Mouse (Mus musculus): ENCODE results near the gene Gm42674. TPM values are rescaled to one million over a fixed set of nuclear protein-coding genes. Genes with fewer than 3 reads are reported as not detected.

Gm42674 gene
- total and polyA plus RNA-seq, 3 experiments = not detected

- Histone ChIP-seq H3K79me2 (replicated peaks; ENCODE audit: control insufficient read depth, extremely low read depth, insufficient read depth, poor library complexity, severe bottlenecking) (no peaks in the 10 kb centered on the region), H3K4me1 (ENCODE audit: control insufficient read depth in 1 of 2, insufficient read depth in 2 of 2) (peaks cover 0 to 33% of the 10 kb centered on the region in 2 experiments; a peak in 2 of 4 replicates), H3K36me3 (replicated peaks in 1 of 2; ENCODE audit: control insufficient read depth in 1 of 2, insufficient read depth in 1 of 2, low read length in 1 of 2) (no peaks in the 10 kb centered on the region), H3K9me3 (replicated peaks; ENCODE audit: low read length) (no peaks in the 10 kb centered on the region), H3K4me2 (ENCODE audit: insufficient read depth, low read depth, poor library complexity, severe bottlenecking) (no peak overlapping the region), H3K27ac (ENCODE audit: insufficient read depth, low read depth) (no peak overlapping the region), H3K9ac (ENCODE audit: insufficient read depth, low read depth) (no peak overlapping the region), H3K4me3 (replicated peaks in 1 of 3; ENCODE audit: low read depth in 2 of 3, low read length in 2 of 3, poor library complexity in 1 of 3) (no peak overlapping the region), H3K27me3 (replicated peaks) (peaks cover 2% of the 10 kb centered on the region)
- in situ Hi-C loops (cut with MboI; ENCODE audit: low pct_ligation_motif_present, low pct_unique_long_range_greater_than_20kb, low sequenced_read_pairs) (no loop called here), dilution Hi-C loops (cut with MboI; ENCODE audit: extremely low pct_ligation_motif_present, extremely low pct_unique_long_range_greater_than_20kb, low sequenced_read_pairs) (no loop called here)
- no peak for DNase-seq (ENCODE audit: extremely low read depth)
- TF ChIP-seq HCFC1 (IDR thresholded peaks at IDR 0.05; ENCODE audit: low read depth, low read length) (no peak), MXI1 (IDR thresholded peaks at IDR 0.05; ENCODE audit: low read depth, low read length) (no peak), MAFK (IDR thresholded peaks at IDR 0.05; ENCODE audit: insufficient replicate concordance, low read length) (no peak), BHLHE40 (IDR thresholded peaks at IDR 0.05; ENCODE audit: low read depth, low read length) (no peak), USF2 (conservative IDR thresholded peaks at IDR 0.05; ENCODE audit: low read depth, low read length) (no peak), RCOR1 (conservative IDR thresholded peaks at IDR 0.05; ENCODE audit: low read depth, low read length) (no peak), KAT2A (IDR thresholded peaks at IDR 0.05; ENCODE audit: insufficient replicate concordance, low read length) (no peak), JUND (conservative IDR thresholded peaks at IDR 0.05; ENCODE audit: low read depth, low read length) (no peak), PAX5 (IDR thresholded peaks at IDR 0.05; ENCODE audit: low read length) (no peak), E2F4 (IDR thresholded peaks at IDR 0.05; ENCODE audit: insufficient replicate concordance, low read depth, low read length) (no peak), EP300 (IDR thresholded peaks at IDR 0.05; ENCODE audit: low read length) (no peak), UBTF (IDR thresholded peaks at IDR 0.05; ENCODE audit: low read depth, low read length) (no peak), CHD1 (IDR thresholded peaks at IDR 0.05; ENCODE audit: low read depth, low read length) (no peak), RAD21 (IDR thresholded peaks at IDR 0.05; ENCODE audit: low read depth, low read length) (no peak), TBP (conservative IDR thresholded peaks at IDR 0.05; ENCODE audit: low read depth, low read length) (no peak), TCF12 (IDR thresholded peaks at IDR 0.05; ENCODE audit: low read depth, low read length) (no peak), CTCF (conservative IDR thresholded peaks at IDR 0.05 in 1 of 2, IDR thresholded peaks at IDR 0.05 in 1 of 2; ENCODE audit: low read depth in 2 of 2, low read length in 2 of 2) (no peak), SMC3 (IDR thresholded peaks at IDR 0.05; ENCODE audit: low read depth, low read length) (no peak), ZMIZ1 (IDR thresholded peaks at IDR 0.05; ENCODE audit: low read depth, low read length) (no peak)
Measured at GRCm38 (mm10) chr3:90607361-90607760, 5.7 kb downstream of the Gm42674 start.

DNA sequence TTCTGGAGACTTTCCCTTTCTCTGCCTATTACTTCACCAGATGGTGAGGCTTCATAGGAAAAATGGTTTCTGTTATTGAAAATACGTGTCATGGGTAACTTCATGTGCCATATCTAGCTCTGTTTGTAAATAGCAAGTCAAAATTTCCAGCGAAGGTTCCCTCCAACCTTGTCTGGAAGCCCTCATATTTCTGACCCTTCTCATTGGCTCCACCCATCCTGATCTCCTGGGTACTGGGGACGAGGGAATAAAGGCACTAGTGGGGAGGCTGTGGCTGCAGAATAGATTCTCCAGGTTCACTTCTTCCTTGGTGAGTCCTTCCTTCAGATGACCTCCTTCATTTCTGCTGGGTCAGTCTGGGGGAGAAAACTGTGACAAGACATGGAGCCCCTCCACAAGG, 6.5 kb downstream of the Gm42674 start, which contains the start of gene S100a5:
S100a5 (plus strand) TSS at position 301 of the 400 bp plus-strand sequence.
- no peaks in the 10 kb centered on the region for H3K79me2 ChIP-seq (replicated peaks; ENCODE audit: control insufficient read depth, extremely low read depth, insufficient read depth, poor library complexity, severe bottlenecking)
- no peak for TF ChIP-seq CHD2 (IDR thresholded peaks at IDR 0.05; ENCODE audit: low read length)
- TF ChIP-seq USF2 (conservative IDR thresholded peaks at IDR 0.05; ENCODE audit: low read depth, low read length) = no peak
- TF ChIP-seq ZNF384 (IDR thresholded peaks at IDR 0.05; ENCODE audit: low read depth, low read length) = no peak
- TF ChIP-seq ELF1 (IDR thresholded peaks at IDR 0.05; ENCODE audit: low read depth, low read length) = no peak
- no peak for TF ChIP-seq USF1 (IDR thresholded peaks at IDR 0.05; ENCODE audit: low read depth, low read length)
- TF ChIP-seq TCF12 (IDR thresholded peaks at IDR 0.05; ENCODE audit: low read depth, low read length) = no peak
- no peak for TF ChIP-seq JUN (IDR thresholded peaks at IDR 0.05; ENCODE audit: insufficient read depth, low read depth, low read length)
- TF ChIP-seq MEF2A (IDR thresholded peaks at IDR 0.05; ENCODE audit: borderline replicate concordance, low read depth, low read length) = no peak
- TF ChIP-seq MYC (IDR thresholded peaks at IDR 0.05; ENCODE audit: low read depth, low read length) = no peak
- no peak for TF ChIP-seq TBP (conservative IDR thresholded peaks at IDR 0.05; ENCODE audit: low read depth, low read length)
- no peak for TF ChIP-seq POLR2A (IDR thresholded peaks at IDR 0.05; ENCODE audit: low read depth, low read length)
- TF ChIP-seq POLR2AphosphoS2 (IDR thresholded peaks at IDR 0.05; ENCODE audit: low read depth, low read length) = no peak
- TF ChIP-seq ETS1 (conservative IDR thresholded peaks at IDR 0.05; ENCODE audit: low read depth, low read length) = no peak
- TF ChIP-seq CHD1 (IDR thresholded peaks at IDR 0.05; ENCODE audit: low read depth, low read length) = no peak
- TF ChIP-seq HCFC1 (IDR thresholded peaks at IDR 0.05; ENCODE audit: low read depth, low read length) = no peak
- TF ChIP-seq MXI1 (IDR thresholded peaks at IDR 0.05; ENCODE audit: low read depth, low read length) = no peak
- no peak for TF ChIP-seq UBTF (IDR thresholded peaks at IDR 0.05; ENCODE audit: low read depth, low read length)
- no peak for TF ChIP-seq PAX5 (IDR thresholded peaks at IDR 0.05; ENCODE audit: low read length)
- no peak for TF ChIP-seq SMC3 (IDR thresholded peaks at IDR 0.05; ENCODE audit: low read depth, low read length)
- dilution Hi-C loops (cut with MboI; ENCODE audit: extremely low pct_ligation_motif_present, extremely low pct_unique_long_range_greater_than_20kb, low sequenced_read_pairs) = no loop called here
- DNase-seq (ENCODE audit: extremely low read depth) = no peak
- in situ Hi-C loops (cut with MboI; ENCODE audit: low pct_ligation_motif_present, low pct_unique_long_range_greater_than_20kb, low sequenced_read_pairs) = no loop called here
- no peak within 1 kb of the TSS for H3K4me3 ChIP-seq (replicated peaks in 1 of 3; ENCODE audit: low read depth in 2 of 3, low read length in 2 of 3, poor library complexity in 1 of 3)
- peaks cover 2% of the 10 kb centered on the region for H3K27me3 ChIP-seq (replicated peaks)
- H3K9ac ChIP-seq (ENCODE audit: insufficient read depth, low read depth) = no peak within 1 kb of the TSS
- no peak within 1 kb of the TSS for H3K4me2 ChIP-seq (ENCODE audit: insufficient read depth, low read depth, poor library complexity, severe bottlenecking)
- H3K9me3 ChIP-seq (replicated peaks; ENCODE audit: low read length) = no peaks in the 10 kb centered on the region
- H3K36me3 ChIP-seq (replicated peaks in 1 of 2; ENCODE audit: control insufficient read depth in 1 of 2, insufficient read depth in 1 of 2, low read length in 1 of 2) = no peaks in the 10 kb centered on the region
- no peak within 1 kb of the TSS for H3K27ac ChIP-seq (ENCODE audit: insufficient read depth, low read depth)
- peaks cover 0 to 39% of the 10 kb centered on the region in 2 experiments; a peak in 2 of 4 replicates for H3K4me1 ChIP-seq (ENCODE audit: control insufficient read depth in 1 of 2, insufficient read depth in 2 of 2)
